Mouse (Mus musculus): ENCODE results near the gene Tmem218.

The Tmem218 gene

DNA sequence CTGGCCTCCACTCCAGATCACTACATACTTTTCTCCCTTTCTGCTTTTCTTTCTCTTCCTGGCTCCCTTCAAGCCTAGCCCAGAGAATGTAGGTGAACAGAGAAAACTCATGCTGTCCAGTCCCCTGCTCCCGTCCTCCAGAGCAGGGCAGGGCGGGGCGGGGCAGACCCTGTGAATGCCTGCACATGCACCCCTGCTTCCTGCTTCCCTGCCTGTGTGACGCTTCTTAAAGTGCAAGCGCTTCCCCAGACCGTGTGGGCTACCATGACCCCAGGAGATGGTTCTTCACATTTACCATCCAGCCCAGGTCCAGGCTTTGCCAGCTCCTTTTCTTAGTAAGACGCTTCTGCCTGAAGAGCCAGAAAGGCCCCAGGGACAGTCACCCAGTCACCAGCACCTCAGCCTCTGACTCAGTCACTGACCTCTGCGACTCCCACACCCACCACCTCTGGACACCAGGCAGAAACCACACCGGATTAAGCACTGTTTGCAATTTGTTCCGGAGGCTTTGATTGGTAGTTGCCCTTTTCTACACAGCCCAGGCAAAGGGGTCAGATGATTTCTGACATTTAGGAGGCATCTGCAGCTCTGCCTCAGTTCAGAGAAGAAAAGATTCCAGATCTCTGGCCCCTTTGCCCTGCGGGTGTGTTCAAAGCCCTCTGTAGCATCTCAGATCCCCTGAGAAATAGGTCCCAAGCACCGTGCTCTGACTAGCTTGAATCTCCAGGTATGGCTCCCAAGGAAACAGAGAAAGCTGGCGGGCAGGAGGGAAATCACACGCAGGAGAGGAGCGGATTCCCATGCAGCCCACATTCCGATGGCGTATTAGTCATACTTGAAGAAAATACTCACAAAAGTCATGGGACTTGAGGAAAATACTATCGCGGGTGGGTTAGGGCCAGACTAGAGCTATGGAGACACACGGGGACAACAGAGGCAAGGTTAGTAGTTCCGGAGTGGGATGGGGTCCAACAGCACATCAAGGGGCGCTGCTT is 24.5 kb downstream of the Tmem218 start:
- no peak for DNase-seq

GRCm38 (mm10) chr9:37235951-37236737 is 28.1 kb downstream of the Tmem218 start:
- DNase-seq = no peak

GRCm38 (mm10) chr9:37242764-37243163 is 34.7 kb downstream of the Tmem218 start:
- no peak for DNase-seq

DNA sequence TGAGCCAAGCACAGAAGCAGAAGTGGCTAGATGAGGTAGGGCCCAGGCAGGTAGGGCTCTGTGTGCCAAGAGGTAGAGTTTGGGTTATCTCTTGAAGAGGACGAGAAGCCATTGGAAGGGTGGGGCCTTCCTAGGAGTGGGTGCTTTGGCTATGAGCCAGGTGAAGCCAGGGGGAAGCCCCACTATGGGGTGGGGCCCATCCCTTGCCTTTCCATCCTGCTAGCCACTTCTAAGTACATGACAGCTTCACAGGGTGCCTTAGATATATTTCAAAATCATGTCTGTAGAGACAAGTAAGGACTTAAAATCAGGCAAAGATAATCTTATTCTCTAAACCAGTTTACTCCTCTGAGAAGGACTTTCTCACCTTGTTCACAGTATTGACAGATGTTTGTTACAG is 36.6 kb downstream of the Tmem218 start:
- DNase-seq = no peak

DNA sequence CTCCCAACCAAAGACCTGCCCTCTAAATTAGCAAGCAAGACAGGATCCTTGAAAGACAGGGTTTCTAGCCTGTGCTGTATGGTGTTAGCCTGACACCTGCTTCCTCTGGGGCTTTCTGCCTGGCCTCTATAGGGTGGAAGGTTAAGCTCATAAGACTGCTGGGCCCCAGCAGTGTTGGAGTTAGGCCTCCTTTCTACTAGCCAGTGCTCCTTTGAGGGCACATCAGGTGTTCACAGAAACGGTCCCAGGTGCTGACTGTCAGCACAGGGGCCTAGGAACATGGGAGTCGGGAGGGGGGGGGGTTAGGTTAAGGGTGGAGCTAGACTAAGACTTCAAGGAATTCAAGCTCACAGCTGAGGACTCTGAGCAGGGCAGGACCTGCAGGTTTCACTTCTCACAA is 37.4 kb downstream of the Tmem218 start:
- DNase-seq = no peak

- no peak for DNase-seq
Observed at GRCm38 (mm10) chr9:37245810-37246209, 37.8 kb downstream of the Tmem218 start.

DNA sequence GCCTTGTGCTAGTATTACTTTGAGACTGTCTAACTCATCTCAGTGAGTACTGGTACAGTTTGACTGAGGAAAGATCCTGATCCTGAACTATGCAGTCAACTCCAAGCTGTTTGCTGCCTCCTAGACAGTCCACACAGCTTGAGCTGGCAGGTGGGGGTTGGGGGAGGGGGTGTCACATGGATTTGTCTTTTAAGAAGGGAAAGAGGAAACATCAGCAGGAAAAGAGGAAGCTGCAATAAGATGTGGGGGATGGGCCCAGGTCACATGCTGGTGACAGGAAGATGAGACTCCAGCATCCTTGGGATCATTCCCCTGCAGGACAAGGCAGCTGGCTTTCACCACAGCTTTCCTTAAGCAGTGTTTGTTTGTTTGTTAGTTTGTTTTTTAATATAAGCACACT is 39.4 kb downstream of the Tmem218 start:
- DNase-seq = peak; percentile 89

DNA sequence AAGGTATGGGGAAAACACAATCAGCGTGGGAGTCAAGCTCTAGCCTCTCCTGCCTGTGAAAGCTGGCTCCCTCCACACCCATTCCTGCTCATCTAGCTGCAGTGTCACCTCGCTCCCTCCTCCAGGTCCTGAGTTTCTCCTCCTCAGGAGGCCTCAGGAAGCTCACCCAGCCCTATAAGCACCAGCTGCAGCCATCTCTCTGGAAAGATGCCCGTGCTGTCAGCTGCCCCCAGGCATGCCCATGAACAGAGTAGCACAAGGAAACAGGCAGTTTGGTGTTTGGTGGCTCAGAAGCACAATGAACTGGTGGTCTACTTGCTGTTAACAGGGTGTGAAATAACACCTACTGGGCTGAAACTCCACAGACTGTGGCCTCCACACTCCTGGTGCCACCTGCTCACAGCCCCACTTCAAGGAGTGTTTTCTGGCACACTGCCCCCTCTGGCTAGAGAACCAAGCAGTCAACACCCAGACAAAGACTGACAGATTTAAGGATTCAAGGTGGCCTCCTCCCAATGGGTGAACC is 40.4 kb downstream of the Tmem218 start:
- no peak for DNase-seq

DNA sequence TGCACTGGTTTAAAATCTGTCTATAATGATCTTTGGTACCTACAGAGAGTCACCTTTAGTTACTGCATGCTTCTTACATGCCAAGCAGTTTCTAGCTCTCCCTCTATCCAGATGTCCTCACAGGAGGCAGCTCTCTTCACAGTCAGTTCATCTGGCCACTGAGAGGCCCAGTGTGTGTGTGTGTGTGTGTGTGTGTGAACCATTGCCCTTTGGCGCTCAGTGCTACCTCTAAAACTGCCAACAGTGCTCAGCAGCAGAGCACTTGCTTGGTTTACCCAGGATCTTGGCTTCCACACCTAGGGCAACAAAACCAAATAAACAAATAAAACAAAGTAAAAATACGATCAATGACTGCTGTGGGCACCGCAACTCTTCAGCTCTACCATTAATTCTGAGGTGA is 42.0 kb downstream of the Tmem218 start:
- DNase-seq = no peak

GRCm38 (mm10) chr9:37250631-37251030 is 42.6 kb downstream of the Tmem218 start:
- no peak for DNase-seq

DNA sequence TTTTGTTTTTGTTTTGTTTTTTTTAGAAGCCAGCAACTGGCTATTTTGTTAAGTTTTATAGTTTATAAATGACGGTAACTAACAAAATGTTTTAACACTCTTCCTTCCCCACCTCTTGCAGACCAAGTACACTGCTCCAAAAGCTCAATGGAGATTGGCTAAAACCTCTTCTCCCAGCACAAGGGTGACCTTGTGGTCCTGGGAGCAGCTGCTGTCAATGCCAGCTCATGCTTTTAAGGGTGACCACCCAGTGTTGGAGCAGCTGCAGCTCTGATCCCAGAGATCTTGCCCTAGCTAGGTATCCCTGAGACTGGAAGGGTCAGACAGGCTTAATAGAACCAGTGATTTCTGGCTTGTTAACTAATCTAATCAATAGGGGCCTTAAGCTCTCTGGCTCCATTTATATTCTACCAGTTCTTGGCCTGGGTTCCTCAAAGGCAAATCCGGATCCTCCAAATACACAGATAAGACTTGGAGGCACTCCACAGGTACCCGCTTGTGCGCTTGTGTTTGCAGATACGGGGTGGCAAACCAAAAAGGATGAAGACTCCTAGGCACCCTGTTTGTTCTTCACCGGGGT is 46.6 kb downstream of the Tmem218 start:
- no peak for DNase-seq

- peak; percentile 87 for DNase-seq
Observed at GRCm38 (mm10) chr9:37255149-37255888, 47.3 kb downstream of the Tmem218 start, which contains the start of gene Slc37a2. Slc37a2 (minus strand) TSS chr9:37255738.

GRCm38 (mm10) chr9:37255889-37256225 is 47.8 kb downstream of the Tmem218 start:
- no peak for DNase-seq

GRCm38 (mm10) chr9:37266622-37267021 is 58.6 kb downstream of the Tmem218 start:
- DNase-seq = no peak
